Mouse (Mus musculus): ENCODE results near the gene Dnttip2. TPM values are rescaled to one million over a fixed set of nuclear protein-coding genes. Genes with fewer than 3 reads are reported as not detected.

Dnttip2 gene
- polyA plus RNA-seq, 1 experiment from 2014 or later: 48.2 TPM

GRCm38 (mm10) chr3:122312936-122313629 is 38.9 kb downstream of the Dnttip2 start:
- ATAC-seq (ENCODE audit: low read depth): no peak
- Histone ChIP-seq H3K9me3 (ENCODE audit: control insufficient read depth, low read length) (no peaks in the 10 kb centered on the region), H3K4me1 (ENCODE audit: control insufficient read depth, insufficient read depth, low read length) (no peaks in the 10 kb centered on the region), H3K36me3 (ENCODE audit: control insufficient read depth, insufficient read depth, low read length) (no peaks in the 10 kb centered on the region), H3K9ac (replicated peaks; ENCODE audit: low read depth, low read length) (no peak overlapping the region), H3K27me3 (ENCODE audit: control insufficient read depth, insufficient read depth, low read length) (no peaks in the 10 kb centered on the region), H3K4me2 (ENCODE audit: low read depth, low read length) (no peak overlapping the region), H3K27ac (ENCODE audit: low read depth, low read length) (no peak overlapping the region), H3K4me3 (ENCODE audit: low read depth, low read length) (no peak overlapping the region)
- 82% methylated on average over 10 of the region's 10 CpGs for WGBS

- no peak for ATAC-seq (ENCODE audit: low read depth)
- Histone ChIP-seq H3K4me1 (ENCODE audit: control insufficient read depth, insufficient read depth, low read length) (no peaks in the 10 kb centered on the region), H3K27ac (ENCODE audit: low read depth, low read length) (no peak overlapping the region), H3K4me3 (ENCODE audit: low read depth, low read length) (no peak overlapping the region), H3K9me3 (ENCODE audit: control insufficient read depth, low read length) (no peaks in the 10 kb centered on the region), H3K4me2 (ENCODE audit: low read depth, low read length) (no peak overlapping the region), H3K9ac (replicated peaks; ENCODE audit: low read depth, low read length) (no peak overlapping the region), H3K27me3 (ENCODE audit: control insufficient read depth, insufficient read depth, low read length) (no peaks in the 10 kb centered on the region), H3K36me3 (ENCODE audit: control insufficient read depth, insufficient read depth, low read length) (no peaks in the 10 kb centered on the region)
- 69% methylated on average over 7 of the region's 7 CpGs for WGBS
Observed at GRCm38 (mm10) chr3:122313936-122314335, 39.7 kb downstream of the Dnttip2 start.

- Histone ChIP-seq H3K27ac (ENCODE audit: low read depth, low read length) (no peak overlapping the region), H3K4me3 (ENCODE audit: low read depth, low read length) (no peak overlapping the region), H3K27me3 (ENCODE audit: control insufficient read depth, insufficient read depth, low read length) (no peaks in the 10 kb centered on the region), H3K4me1 (ENCODE audit: control insufficient read depth, insufficient read depth, low read length) (no peaks in the 10 kb centered on the region), H3K9me3 (ENCODE audit: control insufficient read depth, low read length) (no peaks in the 10 kb centered on the region), H3K4me2 (ENCODE audit: low read depth, low read length) (no peak overlapping the region), H3K36me3 (ENCODE audit: control insufficient read depth, insufficient read depth, low read length) (no peaks in the 10 kb centered on the region), H3K9ac (replicated peaks; ENCODE audit: low read depth, low read length) (no peak overlapping the region)
- 23% methylated on average over 11 of the region's 11 CpGs for WGBS
- 0 out of 2 replicates have a peak, but pooled peaks have one; percentile 39 for ATAC-seq (ENCODE audit: low read depth)
Observed at GRCm38 (mm10) chr3:122316621-122317020, 42.4 kb downstream of the Dnttip2 start.

- ATAC-seq (ENCODE audit: low read depth): no peak
- Histone ChIP-seq H3K9ac (replicated peaks; ENCODE audit: low read depth, low read length) (no peak overlapping the region), H3K36me3 (ENCODE audit: control insufficient read depth, insufficient read depth, low read length) (no peaks in the 10 kb centered on the region), H3K4me1 (ENCODE audit: control insufficient read depth, insufficient read depth, low read length) (no peaks in the 10 kb centered on the region), H3K27ac (ENCODE audit: low read depth, low read length) (no peak overlapping the region), H3K27me3 (ENCODE audit: control insufficient read depth, insufficient read depth, low read length) (no peaks in the 10 kb centered on the region), H3K4me2 (ENCODE audit: low read depth, low read length) (no peak overlapping the region), H3K4me3 (ENCODE audit: low read depth, low read length) (no peak overlapping the region), H3K9me3 (ENCODE audit: control insufficient read depth, low read length) (no peaks in the 10 kb centered on the region)
- WGBS: 86% methylated on average over 6 of the region's 6 CpGs
Observed at GRCm38 (mm10) chr3:122317339-122317738, 43.2 kb downstream of the Dnttip2 start.

- Histone ChIP-seq H3K27ac (ENCODE audit: low read depth, low read length) (no peak overlapping the region), H3K9me3 (ENCODE audit: control insufficient read depth, low read length) (no peaks in the 10 kb centered on the region), H3K27me3 (ENCODE audit: control insufficient read depth, insufficient read depth, low read length) (no peaks in the 10 kb centered on the region), H3K4me1 (ENCODE audit: control insufficient read depth, insufficient read depth, low read length) (no peaks in the 10 kb centered on the region), H3K4me3 (ENCODE audit: low read depth, low read length) (no peak overlapping the region), H3K36me3 (ENCODE audit: control insufficient read depth, insufficient read depth, low read length) (no peaks in the 10 kb centered on the region), H3K4me2 (ENCODE audit: low read depth, low read length) (no peak overlapping the region), H3K9ac (replicated peaks; ENCODE audit: low read depth, low read length) (no peak overlapping the region)
- peak; percentile 28; the same call in 1 of the 2 replicates for ATAC-seq (ENCODE audit: low read depth)
- 40% methylated on average over 9 of the region's 9 CpGs for WGBS
Observed at GRCm38 (mm10) chr3:122322226-122322625, 48.0 kb downstream of the Dnttip2 start.

- Histone ChIP-seq H3K27me3 (ENCODE audit: control insufficient read depth, insufficient read depth, low read length) (no peaks in the 10 kb centered on the region), H3K4me2 (ENCODE audit: low read depth, low read length) (no peak overlapping the region), H3K9ac (replicated peaks; ENCODE audit: low read depth, low read length) (no peak overlapping the region), H3K4me3 (ENCODE audit: low read depth, low read length) (no peak overlapping the region), H3K27ac (ENCODE audit: low read depth, low read length) (no peak overlapping the region), H3K4me1 (ENCODE audit: control insufficient read depth, insufficient read depth, low read length) (no peaks in the 10 kb centered on the region), H3K9me3 (ENCODE audit: control insufficient read depth, low read length) (no peaks in the 10 kb centered on the region), H3K36me3 (ENCODE audit: control insufficient read depth, insufficient read depth, low read length) (no peaks in the 10 kb centered on the region)
- WGBS: 95% methylated on average over 6 of the region's 6 CpGs
- no peak for ATAC-seq (ENCODE audit: low read depth)
Observed at GRCm38 (mm10) chr3:122323841-122324240, 49.7 kb downstream of the Dnttip2 start.

GRCm38 (mm10) chr3:122324528-122324927 is 50.3 kb downstream of the Dnttip2 start:
- Histone ChIP-seq H3K4me2 (ENCODE audit: low read depth, low read length) (no peak overlapping the region), H3K9me3 (ENCODE audit: control insufficient read depth, low read length) (no peaks in the 10 kb centered on the region), H3K27ac (ENCODE audit: low read depth, low read length) (no peak overlapping the region), H3K36me3 (ENCODE audit: control insufficient read depth, insufficient read depth, low read length) (no peaks in the 10 kb centered on the region), H3K9ac (replicated peaks; ENCODE audit: low read depth, low read length) (no peak overlapping the region), H3K27me3 (ENCODE audit: control insufficient read depth, insufficient read depth, low read length) (no peaks in the 10 kb centered on the region), H3K4me3 (ENCODE audit: low read depth, low read length) (no peak overlapping the region), H3K4me1 (ENCODE audit: control insufficient read depth, insufficient read depth, low read length) (no peaks in the 10 kb centered on the region)
- 96% methylated on average over 3 of the region's 3 CpGs for WGBS
- no peak for ATAC-seq (ENCODE audit: low read depth)

GRCm38 (mm10) chr3:122330484-122330883 is 56.3 kb downstream of the Dnttip2 start:
- no peaks in the 10 kb centered on the region for H3K27me3 ChIP-seq (ENCODE audit: control insufficient read depth, insufficient read depth, low read length)
- no peaks in the 10 kb centered on the region for H3K9me3 ChIP-seq (ENCODE audit: control insufficient read depth, low read length)
- H3K9ac ChIP-seq (replicated peaks; ENCODE audit: low read depth, low read length): no peak overlapping the region
- H3K36me3 ChIP-seq (ENCODE audit: control insufficient read depth, insufficient read depth, low read length): no peaks in the 10 kb centered on the region
- whole genome bisulfite sequencing: 90% methylated on average over 12 of the region's 12 CpGs
- H3K27ac ChIP-seq (ENCODE audit: low read depth, low read length): no peak overlapping the region
- no peak for ATAC-seq (ENCODE audit: low read depth)
- no peak overlapping the region for H3K4me3 ChIP-seq (ENCODE audit: low read depth, low read length)
- no peaks in the 10 kb centered on the region for H3K4me1 ChIP-seq (ENCODE audit: control insufficient read depth, insufficient read depth, low read length)
- no peak overlapping the region for H3K4me2 ChIP-seq (ENCODE audit: low read depth, low read length)

- no peaks in the 10 kb centered on the region for H3K36me3 ChIP-seq (ENCODE audit: control insufficient read depth, insufficient read depth, low read length)
- no peak overlapping the region for H3K9ac ChIP-seq (replicated peaks; ENCODE audit: low read depth, low read length)
- no peak for ATAC-seq (ENCODE audit: low read depth)
- no peaks in the 10 kb centered on the region for H3K9me3 ChIP-seq (ENCODE audit: control insufficient read depth, low read length)
- no peak overlapping the region for H3K4me2 ChIP-seq (ENCODE audit: low read depth, low read length)
- no peaks in the 10 kb centered on the region for H3K4me1 ChIP-seq (ENCODE audit: control insufficient read depth, insufficient read depth, low read length)
- 19% methylated on average over 4 of the region's 4 CpGs for WGBS
- no peaks in the 10 kb centered on the region for H3K27me3 ChIP-seq (ENCODE audit: control insufficient read depth, insufficient read depth, low read length)
- H3K4me3 ChIP-seq (ENCODE audit: low read depth, low read length): no peak overlapping the region
- H3K27ac ChIP-seq (ENCODE audit: low read depth, low read length): no peak overlapping the region
Observed at GRCm38 (mm10) chr3:122333493-122333892, 59.3 kb downstream of the Dnttip2 start.
